9 mouse cellular contexts compared by ENCODE assay signal in genomic region chr9:110205526-110206404, GRCm38 (mm10). TPM values are rescaled to one million over a fixed set of nuclear protein-coding genes. Genes with fewer than 3 reads are reported as not detected.
A peak's percentile ranks its signal among the peaks of the same experiment; 100 is the strongest.
DNase-seq lines count a peak whose midpoint lies in the region; ATAC-seq and TF ChIP-seq lines count a peak whose summit lies in the region.
"Had no signal": no experiment of that assay in that cellular context is flagged by ENCODE, and none has a peak within 500 bp of the region (broad histone marks: within the 10 kb centered on the region; RNA-seq: fewer than 3 reads in every experiment).

No protein-coding gene starts in this region.

- DNase-seq in intestine, embryonic 14.5 days (ENCODE audit: low spot score) = no peak
- DNase-seq in frontal cortex, postnatal 10 days (ENCODE audit: low spot score in 2 of 2) = peak; percentile 60 to 77
- DNase-seq in left cerebral cortex, postnatal 10 days (ENCODE audit: extremely low spot score in 1 of 2, low spot score in 2 of 2) = peak; percentile 45 to 78
- peak; percentile 96 for DNase-seq in retina, embryonic 14.5 days (ENCODE audit: low spot score)
- DNase-seq in adrenal gland, adult 18-20 months (ENCODE audit: low spot score in 2 of 2) = no peak
- no peak for DNase-seq in spleen, postnatal 10 days (ENCODE audit: low spot score in 2 of 2)
- DNase-seq in spleen, postnatal 4 days (ENCODE audit: low spot score in 2 of 2) = no peak
- DNase-seq: liver, embryonic 13.5 days had no signal

- ATAC-seq in intestine, embryonic 14.5 days (replicated peaks; ENCODE audit: low FRiP score, low TSS enrichment, low read depth) = 0 out of 2 replicates have a peak, but pooled peaks have one; percentile 55
- ATAC-seq in intestine, postnatal 0 days = no peak

- H3K27me3 ChIP-seq in intestine, embryonic 14.5 days (replicated peaks; ENCODE audit: control insufficient read depth, insufficient read depth, low read length) = no peaks in the 10 kb centered on the region
- no peaks in the 10 kb centered on the region for H3K27me3 ChIP-seq in intestine, postnatal 0 days (replicated peaks; ENCODE audit: control insufficient read depth, insufficient read depth, low read length)
- H3K27me3 ChIP-seq: liver, embryonic 13.5 days had no signal

- no peak overlapping the region for H3K27ac ChIP-seq in intestine, embryonic 14.5 days (ENCODE audit: low read depth)
- no peak overlapping the region for H3K27ac ChIP-seq in intestine, postnatal 0 days (ENCODE audit: low read depth, low read length)
- H3K27ac ChIP-seq: liver, embryonic 13.5 days had no signal

- H3K4me3 ChIP-seq in intestine, embryonic 14.5 days (ENCODE audit: low read depth, low read length) = no peak overlapping the region
- H3K4me3 ChIP-seq in intestine, postnatal 0 days (ENCODE audit: low read depth, low read length) = no peak overlapping the region
- H3K4me3 ChIP-seq: liver, embryonic 13.5 days had no signal

- no peak overlapping the region for H3K9ac ChIP-seq in intestine, embryonic 14.5 days (ENCODE audit: low read length)
- no peak overlapping the region for H3K9ac ChIP-seq in intestine, postnatal 0 days (ENCODE audit: low read depth, low read length)
- H3K9ac ChIP-seq: liver, embryonic 13.5 days had no signal

- WGBS in intestine, embryonic 14.5 days = 75% methylated on average over 15 of the region's 15 CpGs
- 78% methylated on average over 15 of the region's 15 CpGs for WGBS in intestine, postnatal 0 days

- no peak for TF ChIP-seq CTCF in intestine, postnatal 0 days (IDR thresholded peaks at IDR 0.05; ENCODE audit: low read depth)

- intact Hi-C loops in left cerebral cortex, postnatal 10 days (cut with DNase I) = no loop called here

- peaks cover 98% of the 10 kb centered on the region for H3K36me3 ChIP-seq in intestine, embryonic 14.5 days (ENCODE audit: control insufficient read depth, insufficient read depth, low read length)
- peaks cover 65% of the 10 kb centered on the region for H3K36me3 ChIP-seq in intestine, postnatal 0 days (ENCODE audit: control insufficient read depth, insufficient read depth)

- H3K4me2 ChIP-seq in intestine, embryonic 14.5 days (ENCODE audit: low read length) = no peak overlapping the region
- H3K4me2 ChIP-seq in intestine, postnatal 0 days (replicated peaks; ENCODE audit: low read depth) = no peak overlapping the region
- H3K4me2 ChIP-seq: liver, embryonic 13.5 days had no signal

- no peaks in the 10 kb centered on the region for H3K4me1 ChIP-seq in intestine, embryonic 14.5 days (replicated peaks; ENCODE audit: control insufficient read depth, insufficient read depth, low read length)
- no peaks in the 10 kb centered on the region for H3K4me1 ChIP-seq in intestine, postnatal 0 days (replicated peaks; ENCODE audit: control insufficient read depth, insufficient read depth, low read length)
- H3K4me1 ChIP-seq: liver, embryonic 13.5 days had no signal

- no peaks in the 10 kb centered on the region for H3K9me3 ChIP-seq in intestine, embryonic 14.5 days (ENCODE audit: control insufficient read depth, low read length)
- no peaks in the 10 kb centered on the region for H3K9me3 ChIP-seq in intestine, postnatal 0 days (ENCODE audit: control insufficient read depth)
- H3K9me3 ChIP-seq: liver, embryonic 13.5 days had no signal

RNA-seq across cellular contexts. Expression of gene Cspg5, which starts 37.8 kb away (rescaled TPM):
- polyA plus RNA-seq in intestine, embryonic 14.5 days (2014; fragmentation: Nextera tagmentation; extraction: Ambion mirVana) = 2.6 and 3.5 TPM in 2 replicates
- polyA plus RNA-seq in intestine, postnatal 0 days (2015; fragmentation: Nextera tagmentation; extraction: Ambion mirVana) = 2.9 and 3.2 TPM in 2 replicates
- total RNA-seq in left cerebral cortex, postnatal 10 days (2021) = 100 to 1,000 TPM; 529 to 558 TPM
- 10 to 100 TPM; 13.3 to 22.4 TPM for total RNA-seq in adrenal gland, adult 18-20 months (2021)

Comparison
In these comparisons a context has a peak if more than half of its experiments do, and no peak if none do; other contexts are left out.
1. DNase-seq: peak in frontal cortex, postnatal 10 days (2 of 2), left cerebral cortex, postnatal 10 days (2 of 2) and retina, embryonic 14.5 days (single experiment); none in intestine, embryonic 14.5 days (single experiment), adrenal gland, adult 18-20 months (0 of 2), spleen, postnatal 10 days (0 of 2) and spleen, postnatal 4 days (0 of 2).
2. RNA of gene Cspg5, which starts 37.8 kb away (total RNA-seq): 529 to 558 TPM in left cerebral cortex, postnatal 10 days; 13.3 to 22.4 TPM in adrenal gland, adult 18-20 months; every median in the first group is over 10 times any median in the second.